In genomic region chr11:100393733-100394132, GRCm38 (mm10) we compare ENCODE assay signal across 9 mouse cellular contexts. TPM values are rescaled to one million over a fixed set of nuclear protein-coding genes. Genes with fewer than 3 reads are reported as not detected.
DNase-seq lines count a peak whose midpoint lies in the region; ATAC-seq and TF ChIP-seq lines count a peak whose summit lies in the region.
"Had no signal": no experiment of that assay in that cellular context is flagged by ENCODE, and none has a peak within 500 bp of the region (broad histone marks: within the 10 kb centered on the region; RNA-seq: fewer than 3 reads in every experiment).

No protein-coding gene starts in this region.

- H3K4me2 ChIP-seq in heart, postnatal 0 days (ENCODE audit: low read depth, low read length), result peak overlapping the region; percentile 29

- H3K4me1 ChIP-seq in heart, postnatal 0 days (ENCODE audit: control insufficient read depth, insufficient read depth), result peaks cover 75% of the 10 kb centered on the region
- H3K4me1 ChIP-seq in midbrain, embryonic 10.5 days, result peaks cover 61% of the 10 kb centered on the region

- no peak for TF ChIP-seq CTCF in gastrocnemius, adult 2 months (IDR thresholded peaks at IDR 0.05)
- no peak for TF ChIP-seq CTCF in heart, postnatal 0 days (IDR thresholded peaks at IDR 0.05; ENCODE audit: low read depth)

- H3K4me3 ChIP-seq in gastrocnemius, adult 2 months, result peak overlapping the region; percentile 98
- H3K4me3 ChIP-seq in heart, postnatal 0 days (ENCODE audit: low read depth, low read length), result no peak overlapping the region; the same call in 1 of the 2 replicates
- no peak overlapping the region for H3K4me3 ChIP-seq in midbrain, embryonic 10.5 days
- H3K4me3 ChIP-seq: erythroblast, embryonic 14.5 days had no signal

- no peaks in the 10 kb centered on the region for H3K9me3 ChIP-seq in heart, postnatal 0 days (replicated peaks; ENCODE audit: control insufficient read depth, low read length)
- H3K9me3 ChIP-seq in midbrain, embryonic 10.5 days (replicated peaks), result no peaks in the 10 kb centered on the region

- peak; percentile 69 for DNase-seq in gastrocnemius, adult 2 months
- DNase-seq in gastrocnemius, postnatal 25 days, result no peak
- peak; percentile 56 for DNase-seq in urinary bladder, adult 2 months (ENCODE audit: low spot score)
- DNase-seq in urinary bladder, postnatal 4 days (ENCODE audit: low spot score in 2 of 2), result no peak
- DNase-seq in heart, postnatal 0 days (ENCODE audit: low spot score), result no peak
- no peak for DNase-seq in midbrain, embryonic 10.5 days (ENCODE audit: low spot score)
- no peak for DNase-seq in left cerebral cortex, postnatal 36 days (ENCODE audit: low spot score in 2 of 2)

- H3K9ac ChIP-seq in heart, postnatal 0 days (replicated peaks; ENCODE audit: low read depth, low read length), result no peak overlapping the region

- no peaks in the 10 kb centered on the region for H3K27me3 ChIP-seq in heart, postnatal 0 days (ENCODE audit: control insufficient read depth, insufficient read depth, low read length)
- peaks cover 44% of the 10 kb centered on the region for H3K27me3 ChIP-seq in midbrain, embryonic 10.5 days (ENCODE audit: low read depth, poor library complexity, severe bottlenecking)

- intact Hi-C loops in gastrocnemius, adult 2 months (cut with DNase I), result no loop called here
- intact Hi-C loops in left cerebral cortex, postnatal 36 days (cut with DNase I), result no loop called here

- H3K36me3 ChIP-seq in heart, postnatal 0 days (replicated peaks; ENCODE audit: control insufficient read depth, insufficient read depth, low read length), result 0 out of 2 replicates have a peak, but pooled peaks cover 4% of the 10 kb centered on the region
- no peaks in the 10 kb centered on the region for H3K36me3 ChIP-seq in midbrain, embryonic 10.5 days

- 32% methylated on average over 7 of the region's 7 CpGs for WGBS in heart, postnatal 0 days
- 81% methylated on average over 7 of the region's 7 CpGs for WGBS in midbrain, embryonic 10.5 days

- no peak for ATAC-seq in heart, postnatal 0 days (ENCODE audit: insufficient read depth, low read depth)
- ATAC-seq in inflammation-experienced regulatory T-cells, adult 6 months, result no peak

- H3K27ac ChIP-seq in gastrocnemius, adult 2 months, result peak overlapping the region; percentile 94
- peak overlapping the region; percentile 37; the same call in 1 of the 2 replicates for H3K27ac ChIP-seq in heart, postnatal 0 days (ENCODE audit: low read depth)
- no peak overlapping the region for H3K27ac ChIP-seq in midbrain, embryonic 10.5 days (replicated peaks)

- TF ChIP-seq EP300 in heart, postnatal 0 days (IDR thresholded peaks at IDR 0.05; ENCODE audit: low read depth), result no peak

RNA-seq across cellular contexts. Expression of gene Jup, which starts 3.8 kb away (rescaled TPM):
- total RNA-seq in gastrocnemius, adult 2 months (2021), result 100 to 1,000 TPM in 1 of 2 experiments, 10 to 100 TPM in 1; 68.6 to 104 TPM
- 10 to 100 TPM; 72.0 to 79.8 TPM for total RNA-seq in gastrocnemius, postnatal 25 days (2021)
- polyA plus RNA-seq in urinary bladder, adult 2 months (2012; rRNA removed), result 92.4 and 119 TPM in 2 replicates
- 319 and 341 TPM in 2 replicates for total RNA-seq in heart, postnatal 0 days (2014; rRNA removed; ENCODE audit: low replicate concordance)
- polyA plus RNA-seq in heart, postnatal 0 days (2015; fragmentation: Nextera tagmentation; extraction: Ambion mirVana), result 135 and 142 TPM in 2 replicates
- 1 to 10 TPM in 1 of 3 experiments, under 1 TPM in 1, not detected in 1; 0.36 to 1.4 TPM for polyA plus RNA-seq in inflammation-experienced regulatory T-cells, adult 6 months (2017; shearing (Covaris generic))
- 32.4 and 41.8 TPM in 2 replicates for polyA plus RNA-seq in midbrain, embryonic 10.5 days (2016; fragmentation: Nextera tagmentation; extraction: Ambion mirVana)
- total RNA-seq in left cerebral cortex, postnatal 36 days (2021), result 10 to 100 TPM; 44.1 to 49.2 TPM

RNA-seq across cellular contexts. Expression of gene P3h4, which starts 20.9 kb away (rescaled TPM):
- total RNA-seq in gastrocnemius, adult 2 months (2021), result 1 to 10 TPM; 2.0 to 4.6 TPM
- total RNA-seq in gastrocnemius, postnatal 25 days (2021), result 1 to 10 TPM; 4.3 to 5.1 TPM
- polyA plus RNA-seq in urinary bladder, adult 2 months (2012; rRNA removed), result 53.4 and 56.2 TPM in 2 replicates
- 58.0 and 66.1 TPM in 2 replicates for total RNA-seq in heart, postnatal 0 days (2014; rRNA removed; ENCODE audit: low replicate concordance)
- polyA plus RNA-seq in heart, postnatal 0 days (2015; fragmentation: Nextera tagmentation; extraction: Ambion mirVana), result 39.3 and 42.9 TPM in 2 replicates
- polyA plus RNA-seq in inflammation-experienced regulatory T-cells, adult 6 months (2017; shearing (Covaris generic)), result under 1 TPM in 1 of 3 experiments, not detected in 2; 0.92 TPM
- polyA plus RNA-seq in midbrain, embryonic 10.5 days (2016; fragmentation: Nextera tagmentation; extraction: Ambion mirVana), result 23.4 and 26.8 TPM in 2 replicates
- total RNA-seq in left cerebral cortex, postnatal 36 days (2021), result 10 to 100 TPM in 1 of 2 experiments, 1 to 10 TPM in 1; 7.9 to 10.6 TPM
- polyA plus RNA-seq: erythroblast, embryonic 14.5 days had no signal

RNA-seq across cellular contexts. Expression of gene Fkbp10, which starts 21.8 kb away (rescaled TPM):
- 1 to 10 TPM; 1.9 to 4.5 TPM for total RNA-seq in gastrocnemius, adult 2 months (2021)
- 1 to 10 TPM; 7.5 to 10.0 TPM for total RNA-seq in gastrocnemius, postnatal 25 days (2021)
- 84.6 and 90.5 TPM in 2 replicates for polyA plus RNA-seq in urinary bladder, adult 2 months (2012; rRNA removed)
- 106 and 114 TPM in 2 replicates for total RNA-seq in heart, postnatal 0 days (2014; rRNA removed; ENCODE audit: low replicate concordance)
- polyA plus RNA-seq in heart, postnatal 0 days (2015; fragmentation: Nextera tagmentation; extraction: Ambion mirVana), result 93.0 and 95.9 TPM in 2 replicates
- polyA plus RNA-seq in inflammation-experienced regulatory T-cells, adult 6 months (2017; shearing (Covaris generic)), result 1 to 10 TPM in 1 of 3 experiments, not detected in 2; 2.9 TPM
- polyA plus RNA-seq in midbrain, embryonic 10.5 days (2016; fragmentation: Nextera tagmentation; extraction: Ambion mirVana), result 44.6 and 49.7 TPM in 2 replicates
- total RNA-seq in left cerebral cortex, postnatal 36 days (2021), result 1 to 10 TPM; 5.3 to 6.6 TPM

RNA-seq across cellular contexts. Expression of gene Hap1, which starts 37.8 kb away (rescaled TPM):
- total RNA-seq in gastrocnemius, adult 2 months (2021), result under 1 TPM in 1 of 2 experiments, not detected in 1; 0.14 TPM
- total RNA-seq in gastrocnemius, postnatal 25 days (2021), result under 1 TPM; 0.27 to 0.28 TPM
- 3.6 and 4.3 TPM in 2 replicates for polyA plus RNA-seq in urinary bladder, adult 2 months (2012; rRNA removed)
- total RNA-seq in heart, postnatal 0 days (2014; rRNA removed; ENCODE audit: low replicate concordance), result 3.5 and 5.7 TPM in 2 replicates
- 2.0 TPM in 2 replicates for polyA plus RNA-seq in heart, postnatal 0 days (2015; fragmentation: Nextera tagmentation; extraction: Ambion mirVana)
- polyA plus RNA-seq in inflammation-experienced regulatory T-cells, adult 6 months (2017; shearing (Covaris generic)), result 1 to 10 TPM in 1 of 3 experiments, under 1 TPM in 2; 0.55 to 1.1 (median 0.70) TPM
- 36.6 and 40.2 TPM in 2 replicates for polyA plus RNA-seq in midbrain, embryonic 10.5 days (2016; fragmentation: Nextera tagmentation; extraction: Ambion mirVana)
- total RNA-seq in left cerebral cortex, postnatal 36 days (2021), result 100 to 1,000 TPM in 1 of 2 experiments, 10 to 100 TPM in 1; 88.1 to 173 TPM

RNA-seq across cellular contexts. Expression of gene Nt5c3b, which starts 47.9 kb away (rescaled TPM):
- total RNA-seq in gastrocnemius, adult 2 months (2021), result 1 to 10 TPM; 6.6 to 8.8 TPM
- 1 to 10 TPM; 8.2 to 8.5 TPM for total RNA-seq in gastrocnemius, postnatal 25 days (2021)
- 128 and 134 TPM in 2 replicates for polyA plus RNA-seq in urinary bladder, adult 2 months (2012; rRNA removed)
- total RNA-seq in heart, postnatal 0 days (2014; rRNA removed; ENCODE audit: low replicate concordance), result 54.4 and 68.3 TPM in 2 replicates
- 84.7 and 85.0 TPM in 2 replicates for polyA plus RNA-seq in heart, postnatal 0 days (2015; fragmentation: Nextera tagmentation; extraction: Ambion mirVana)
- polyA plus RNA-seq in inflammation-experienced regulatory T-cells, adult 6 months (2017; shearing (Covaris generic)), result 100 to 1,000 TPM; 124 to 134 (median 127) TPM
- 115 and 120 TPM in 2 replicates for polyA plus RNA-seq in midbrain, embryonic 10.5 days (2016; fragmentation: Nextera tagmentation; extraction: Ambion mirVana)
- 10 to 100 TPM; 46.3 to 48.5 TPM for total RNA-seq in left cerebral cortex, postnatal 36 days (2021)

Comparison
In these comparisons a context has a peak if more than half of its experiments do, and no peak if none do; other contexts are left out.
1. DNase-seq: peak in gastrocnemius, adult 2 months (single experiment) and urinary bladder, adult 2 months (single experiment); none in gastrocnemius, postnatal 25 days (single experiment), urinary bladder, postnatal 4 days (0 of 2), heart, postnatal 0 days (single experiment), midbrain, embryonic 10.5 days (single experiment) and left cerebral cortex, postnatal 36 days (0 of 2).